ENCODE assay signal across 15 mouse cellular contexts in the genomic region with DNA sequence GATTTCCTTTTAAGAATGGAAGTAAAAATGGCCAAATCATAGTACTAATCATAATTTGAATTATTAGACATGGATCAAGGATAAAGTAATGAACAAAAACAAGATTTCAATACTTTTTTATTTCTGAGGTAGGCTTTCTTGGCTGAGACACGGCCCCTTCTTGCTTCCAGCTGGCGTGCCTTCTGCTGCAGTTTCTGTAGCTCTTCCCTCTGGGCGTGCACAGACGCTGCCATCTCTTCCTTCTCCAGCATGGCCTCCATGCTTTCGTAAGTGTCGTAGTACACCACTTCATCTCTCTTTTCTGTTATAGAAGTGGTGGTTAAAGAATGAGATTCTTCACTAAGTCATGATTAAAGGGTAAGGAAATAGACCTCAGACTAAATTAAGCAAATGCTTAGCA. TPM values are rescaled to one million over a fixed set of nuclear protein-coding genes. Genes with fewer than 3 reads are reported as not detected.
DNase-seq lines count a peak whose midpoint lies in the region; ATAC-seq lines count a peak whose summit lies in the region.
"Had no signal": no experiment of that assay in that cellular context is flagged by ENCODE, and none has a peak within 500 bp of the region (broad histone marks: within the 10 kb centered on the region; RNA-seq: fewer than 3 reads in every experiment).

No protein-coding gene starts in this region.

- peaks cover 33% of the 10 kb centered on the region; the same call in 1 of the 2 replicates for H3K36me3 ChIP-seq in forebrain, embryonic 15.5 days
- peaks cover 25% of the 10 kb centered on the region for H3K36me3 ChIP-seq in forebrain, embryonic 12.5 days (replicated peaks)

- ATAC-seq in forebrain, embryonic 15.5 days (replicated peaks) = peak; percentile 75; the same call in 1 of the 2 replicates
- ATAC-seq in forebrain, embryonic 12.5 days (ENCODE audit: low FRiP score) = no peak

- DNase-seq in cerebellum, adult 18-20 months = peak; percentile 75 to 78
- DNase-seq in layer of hippocampus, adult 11-12 months (ENCODE audit: low spot score) = peak; percentile 52
- DNase-seq in right cerebral cortex, postnatal 14 days = peak; percentile 42
- DNase-seq in adrenal gland, adult 2 months = no peak
- DNase-seq in urinary bladder, postnatal 14 days (ENCODE audit: low spot score) = no peak
- DNase-seq in thymus, postnatal 10 days (ENCODE audit: low spot score in 2 of 2) = no peak
- DNase-seq: adrenal gland, postnatal 14 days; heart, adult 2 months; heart, postnatal 10 days; kidney, postnatal 10 days; lung, postnatal 36 days; midbrain, embryonic 14.5 days had no signal

- no peak overlapping the region for H3K4me2 ChIP-seq in forebrain, embryonic 15.5 days (replicated peaks)
- H3K4me2 ChIP-seq in forebrain, embryonic 12.5 days = no peak overlapping the region
- H3K4me2 ChIP-seq: liver, embryonic 15.5 days had no signal

- H3K9ac ChIP-seq in forebrain, embryonic 15.5 days (replicated peaks) = no peak overlapping the region
- H3K9ac ChIP-seq in forebrain, embryonic 12.5 days = no peak overlapping the region
- H3K9ac ChIP-seq: liver, embryonic 15.5 days had no signal

- H3K9me3 ChIP-seq in forebrain, embryonic 15.5 days = no peaks in the 10 kb centered on the region
- H3K9me3 ChIP-seq in forebrain, embryonic 12.5 days = no peaks in the 10 kb centered on the region
- H3K9me3 ChIP-seq: liver, embryonic 15.5 days had no signal

- no peaks in the 10 kb centered on the region for H3K27me3 ChIP-seq in forebrain, embryonic 15.5 days
- no peaks in the 10 kb centered on the region for H3K27me3 ChIP-seq in forebrain, embryonic 12.5 days
- H3K27me3 ChIP-seq: liver, embryonic 15.5 days had no signal

- no peak overlapping the region for H3K4me3 ChIP-seq in forebrain, embryonic 15.5 days
- no peak overlapping the region for H3K4me3 ChIP-seq in forebrain, embryonic 12.5 days (replicated peaks)
- H3K4me3 ChIP-seq: heart, adult 2 months; liver, embryonic 15.5 days had no signal

- 0 out of 2 replicates have a peak, but pooled peaks cover 6% of the 10 kb centered on the region for H3K4me1 ChIP-seq in forebrain, embryonic 15.5 days
- no peaks in the 10 kb centered on the region for H3K4me1 ChIP-seq in forebrain, embryonic 12.5 days
- H3K4me1 ChIP-seq: liver, embryonic 15.5 days had no signal

- 66% methylated on average over 6 of the region's 6 CpGs for WGBS in forebrain, embryonic 15.5 days
- 94% methylated on average over 6 of the region's 6 CpGs for WGBS in forebrain, embryonic 12.5 days

- peak overlapping the region; percentile 39 for H3K27ac ChIP-seq in forebrain, embryonic 15.5 days (replicated peaks)
- no peak overlapping the region for H3K27ac ChIP-seq in forebrain, embryonic 12.5 days
- H3K27ac ChIP-seq: heart, adult 2 months; liver, embryonic 15.5 days had no signal

RNA-seq across cellular contexts. Expression of a gene that starts 46.3 kb away (rescaled TPM):
- polyA plus RNA-seq in forebrain, embryonic 15.5 days (2015; fragmentation: Nextera tagmentation; extraction: Ambion mirVana) = 9.8 and 10.9 TPM in 2 replicates
- 4.0 and 8.0 TPM in 2 replicates for polyA plus RNA-seq in forebrain, embryonic 12.5 days (2016; fragmentation: Nextera tagmentation; extraction: Ambion mirVana)
- total RNA-seq in adrenal gland, adult 2 months (2021) = 10 to 100 TPM; 42.7 to 48.6 TPM
- 24.9 and 30.3 TPM in 2 replicates for polyA plus RNA-seq in adrenal gland, adult 2 months (2012; rRNA removed)

Comparison
In these comparisons a context has a peak if more than half of its experiments do, and no peak if none do; other contexts are left out.
1. DNase-seq: peak in cerebellum, adult 18-20 months (2 of 2), layer of hippocampus, adult 11-12 months (single experiment) and right cerebral cortex, postnatal 14 days (single experiment); none in adrenal gland, adult 2 months (single experiment), urinary bladder, postnatal 14 days (single experiment) and thymus, postnatal 10 days (0 of 2).